Comparison of ENCODE assay signal across 17 mouse cellular contexts in the genomic region with DNA sequence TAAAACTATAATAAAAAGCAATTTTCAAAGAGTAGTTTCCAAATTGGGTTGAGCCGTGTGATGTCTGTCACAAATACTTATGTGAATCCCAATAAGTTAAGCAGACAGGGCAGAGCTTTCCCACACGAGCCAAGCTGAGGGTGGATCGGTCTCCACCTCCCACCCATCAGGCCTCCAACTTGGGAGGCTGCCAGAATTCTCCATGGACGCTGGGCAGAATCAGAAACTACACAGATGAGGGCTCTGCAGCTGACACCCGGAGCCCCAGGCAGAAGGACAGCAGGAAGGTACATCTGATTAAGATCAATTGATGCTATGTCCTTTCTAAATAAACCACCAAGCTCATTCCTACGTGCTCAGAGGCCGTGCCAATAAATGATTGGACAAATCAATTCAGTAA. TPM values are rescaled to one million over a fixed set of nuclear protein-coding genes. Genes with fewer than 3 reads are reported as not detected.
DNase-seq lines count a peak whose midpoint lies in the region; ATAC-seq and TF ChIP-seq lines count a peak whose summit lies in the region.
"Had no signal": no experiment of that assay in that cellular context is flagged by ENCODE, and none has a peak within 500 bp of the region (broad histone marks: within the 10 kb centered on the region; RNA-seq: fewer than 3 reads in every experiment).

No protein-coding gene starts in this region.

- no peaks in the 10 kb centered on the region for H3K79me2 ChIP-seq in heart, adult 2 months (replicated peaks; ENCODE audit: control insufficient read depth, insufficient read depth, low read length)

- peak; percentile 37 to 42 for DNase-seq in heart, adult 2 months
- no peak for DNase-seq in layer of hippocampus, adult 2 months (ENCODE audit: low spot score in 2 of 2)
- no peak for DNase-seq in layer of hippocampus, adult 18-20 months (ENCODE audit: low spot score in 2 of 2)
- DNase-seq in lung, postnatal 25 days (ENCODE audit: low spot score): peak; percentile 79
- DNase-seq in thymus, postnatal 4 days: no peak
- DNase-seq: cerebellum, adult 2 months; embryo, embryonic 11 days had no signal

- intact Hi-C loops in heart, adult 2 months (cut with DNase I): no loop called here

- no peak overlapping the region for H3K4me3 ChIP-seq in heart, adult 2 months
- no peak overlapping the region for H3K4me3 ChIP-seq in heart, embryonic 11.5 days (ENCODE audit: low read depth, low read length)
- no peak overlapping the region for H3K4me3 ChIP-seq in layer of hippocampus, adult 2 months
- no peak overlapping the region for H3K4me3 ChIP-seq in lung, embryonic 15.5 days
- H3K4me3 ChIP-seq: limb, embryonic 12.5 days; liver, embryonic 15.5 days; neural tube, embryonic 13.5 days had no signal

- H3K4me1 ChIP-seq in heart, adult 2 months (ENCODE audit: control insufficient read depth, insufficient read depth, low read length): peaks cover 39% of the 10 kb centered on the region
- H3K4me1 ChIP-seq in heart, embryonic 11.5 days (ENCODE audit: control insufficient read depth, insufficient read depth, low read length): peaks cover 25% of the 10 kb centered on the region
- peaks cover 57% of the 10 kb centered on the region for H3K4me1 ChIP-seq in lung, embryonic 15.5 days
- H3K4me1 ChIP-seq: limb, embryonic 12.5 days; liver, embryonic 15.5 days had no signal

- H3K4me2 ChIP-seq in heart, embryonic 11.5 days: no peak overlapping the region
- no peak overlapping the region for H3K4me2 ChIP-seq in lung, embryonic 15.5 days
- H3K4me2 ChIP-seq: limb, embryonic 12.5 days; liver, embryonic 15.5 days; neural tube, embryonic 13.5 days had no signal

- H3K36me3 ChIP-seq in heart, adult 2 months (ENCODE audit: control insufficient read depth, insufficient read depth, low read length): no peaks in the 10 kb centered on the region
- H3K36me3 ChIP-seq in heart, embryonic 11.5 days (ENCODE audit: control insufficient read depth, insufficient read depth, low read length): no peaks in the 10 kb centered on the region
- no peaks in the 10 kb centered on the region for H3K36me3 ChIP-seq in lung, embryonic 15.5 days
- H3K36me3 ChIP-seq: limb, embryonic 12.5 days; liver, embryonic 15.5 days; neural tube, embryonic 13.5 days had no signal

- H3K9me3 ChIP-seq in heart, embryonic 11.5 days (replicated peaks; ENCODE audit: control insufficient read depth, low read length): no peaks in the 10 kb centered on the region
- H3K9me3 ChIP-seq in lung, embryonic 15.5 days: no peaks in the 10 kb centered on the region
- H3K9me3 ChIP-seq: limb, embryonic 12.5 days; liver, embryonic 15.5 days; neural tube, embryonic 13.5 days had no signal

- H3K27me3 ChIP-seq in heart, adult 2 months (ENCODE audit: control insufficient read depth, insufficient read depth, low read length): no peaks in the 10 kb centered on the region
- H3K27me3 ChIP-seq in heart, embryonic 11.5 days (ENCODE audit: control insufficient read depth, insufficient read depth, low read length): 0 out of 2 replicates have a peak, but pooled peaks cover 2% of the 10 kb centered on the region
- no peaks in the 10 kb centered on the region for H3K27me3 ChIP-seq in lung, embryonic 15.5 days
- H3K27me3 ChIP-seq: limb, embryonic 12.5 days; liver, embryonic 15.5 days; neural tube, embryonic 13.5 days had no signal

- no peak overlapping the region for H3K27ac ChIP-seq in heart, adult 2 months
- no peak overlapping the region for H3K27ac ChIP-seq in heart, embryonic 11.5 days (ENCODE audit: low read depth, low read length)
- peak overlapping the region; percentile 67 for H3K27ac ChIP-seq in layer of hippocampus, adult 2 months
- H3K27ac ChIP-seq in lung, embryonic 15.5 days: no peak overlapping the region
- H3K27ac ChIP-seq: limb, embryonic 12.5 days; liver, embryonic 15.5 days; neural tube, embryonic 13.5 days had no signal

- ATAC-seq in heart, embryonic 11.5 days (replicated peaks; ENCODE audit: insufficient number of reproducible peaks, low FRiP score, low TSS enrichment): no peak
- peak; percentile 49; the same call in 1 of the 2 replicates for ATAC-seq in lung, embryonic 15.5 days (ENCODE audit: borderline replicate concordance, extremely low read depth, low FRiP score, low TSS enrichment)
- ATAC-seq: activated CD4-positive, CD25-positive, alpha-beta regulatory T cell, adult 4 months; forebrain, embryonic 14.5 days; intestine, embryonic 16.5 days had no signal

- no peak for TF ChIP-seq EP300 in heart, adult 2 months (IDR thresholded peaks at IDR 0.05; ENCODE audit: insufficient read depth, low read depth, low read length)

- no peak for TF ChIP-seq CTCF in heart, adult 2 months (IDR thresholded peaks at IDR 0.05)
- TF ChIP-seq CTCF in layer of hippocampus, adult 2 months (conservative IDR thresholded peaks at IDR 0.05): no peak

- no peak for TF ChIP-seq POLR2A in heart, adult 2 months (IDR thresholded peaks at IDR 0.05; ENCODE audit: insufficient read depth, low read depth, low read length)

- WGBS in heart, adult 2 months: 36% methylated on average over 7 of the region's 7 CpGs
- WGBS in heart, embryonic 11.5 days (ENCODE audit: insufficient replicate concordance): 60% methylated on average over 7 of the region's 7 CpGs
- 26% methylated on average over 7 of the region's 7 CpGs for WGBS in lung, embryonic 15.5 days

- H3K9ac ChIP-seq in heart, adult 2 months (ENCODE audit: low read depth, low read length): no peak overlapping the region
- no peak overlapping the region for H3K9ac ChIP-seq in heart, embryonic 11.5 days (ENCODE audit: low read depth, low read length)
- H3K9ac ChIP-seq in lung, embryonic 15.5 days: no peak overlapping the region
- H3K9ac ChIP-seq: limb, embryonic 12.5 days; liver, embryonic 15.5 days; neural tube, embryonic 13.5 days had no signal

RNA-seq across cellular contexts. Expression of a gene that starts 42.4 kb away (rescaled TPM):
- total RNA-seq in heart, adult 2 months (2021): 10 to 100 TPM; 11.4 to 13.6 TPM
- polyA plus RNA-seq in heart, adult 2 months (2012; rRNA removed): 12.1 and 16.6 TPM in 2 replicates
- 6.1 and 6.6 TPM in 2 replicates for polyA plus RNA-seq in heart, embryonic 11.5 days (2014; fragmentation: Nextera tagmentation; extraction: Ambion mirVana)
- 10 to 100 TPM; 55.7 to 62.1 TPM for total RNA-seq in layer of hippocampus, adult 2 months (2021)
- 10 to 100 TPM; 53.2 to 58.5 TPM for total RNA-seq in layer of hippocampus, adult 18-20 months (2021)
- polyA plus RNA-seq in lung, embryonic 15.5 days (2015; fragmentation: Nextera tagmentation; extraction: Ambion mirVana): 35.8 and 38.2 TPM in 2 replicates
- total RNA-seq: megakaryocyte-erythroid progenitor cell, adult 5-6 weeks; monocyte, adult 5-6 weeks had no signal
- polyA plus RNA-seq: activated CD4-positive, CD25-positive, alpha-beta regulatory T cell, adult 4 months had no signal

Comparison
In these comparisons a context has a peak if more than half of its experiments do, and no peak if none do; other contexts are left out.
1. DNase-seq: peak in heart, adult 2 months (2 of 2) and lung, postnatal 25 days (single experiment); none in layer of hippocampus, adult 2 months (0 of 2), layer of hippocampus, adult 18-20 months (0 of 2) and thymus, postnatal 4 days (single experiment).